Mouse (Mus musculus): ENCODE measurements around the gene Dcaf10.

Gene Dcaf10

DNA sequence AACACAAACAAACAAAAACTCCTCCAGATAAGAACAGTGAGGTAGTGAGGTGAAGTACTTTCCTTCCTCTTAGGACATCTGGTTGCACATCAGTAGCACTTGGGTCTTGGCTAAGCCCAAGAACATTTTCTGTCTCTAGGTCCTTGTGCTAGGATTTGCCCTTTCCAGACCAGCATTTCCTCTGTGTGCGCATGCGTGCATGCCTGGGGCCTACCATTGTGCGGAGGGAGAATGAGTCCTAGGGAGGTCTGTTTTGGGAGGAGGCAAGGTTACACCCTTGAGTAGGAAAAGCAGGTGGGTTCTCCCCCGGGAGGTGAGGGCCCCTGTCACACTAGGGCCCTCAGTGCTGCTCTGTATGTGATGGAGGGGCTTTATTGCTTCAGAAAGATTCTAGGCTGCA lies 77.2 kb downstream of the Dcaf10 start:
- DNase-seq (ENCODE audit: low spot score in 2 of 2), result no peak

- no peak for DNase-seq (ENCODE audit: low spot score in 2 of 2)
Measured at GRCm38 (mm10) chr4:45420733-45421132, 78.8 kb downstream of the Dcaf10 start.

- DNase-seq (ENCODE audit: low spot score in 2 of 2), result no peak
Measured at GRCm38 (mm10) chr4:45421519-45422260, 79.8 kb downstream of the Dcaf10 start.

GRCm38 (mm10) chr4:45422640-45423039 lies 80.7 kb downstream of the Dcaf10 start:
- DNase-seq (ENCODE audit: low spot score in 2 of 2), result no peak

- DNase-seq (ENCODE audit: low spot score in 2 of 2), result no peak
Measured at GRCm38 (mm10) chr4:45423406-45423805, 81.5 kb downstream of the Dcaf10 start.

GRCm38 (mm10) chr4:45426724-45427457 lies 85.0 kb downstream of the Dcaf10 start:
- no peak for DNase-seq (ENCODE audit: low spot score in 2 of 2)
